Mouse (Mus musculus): ENCODE results near the gene Kalrn. TPM values are rescaled to one million over a fixed set of nuclear protein-coding genes. Genes with fewer than 3 reads are reported as not detected.

Kalrn gene
- polyA plus RNA-seq, 1 experiment from 2014 or later: 22.1 TPM

DNA sequence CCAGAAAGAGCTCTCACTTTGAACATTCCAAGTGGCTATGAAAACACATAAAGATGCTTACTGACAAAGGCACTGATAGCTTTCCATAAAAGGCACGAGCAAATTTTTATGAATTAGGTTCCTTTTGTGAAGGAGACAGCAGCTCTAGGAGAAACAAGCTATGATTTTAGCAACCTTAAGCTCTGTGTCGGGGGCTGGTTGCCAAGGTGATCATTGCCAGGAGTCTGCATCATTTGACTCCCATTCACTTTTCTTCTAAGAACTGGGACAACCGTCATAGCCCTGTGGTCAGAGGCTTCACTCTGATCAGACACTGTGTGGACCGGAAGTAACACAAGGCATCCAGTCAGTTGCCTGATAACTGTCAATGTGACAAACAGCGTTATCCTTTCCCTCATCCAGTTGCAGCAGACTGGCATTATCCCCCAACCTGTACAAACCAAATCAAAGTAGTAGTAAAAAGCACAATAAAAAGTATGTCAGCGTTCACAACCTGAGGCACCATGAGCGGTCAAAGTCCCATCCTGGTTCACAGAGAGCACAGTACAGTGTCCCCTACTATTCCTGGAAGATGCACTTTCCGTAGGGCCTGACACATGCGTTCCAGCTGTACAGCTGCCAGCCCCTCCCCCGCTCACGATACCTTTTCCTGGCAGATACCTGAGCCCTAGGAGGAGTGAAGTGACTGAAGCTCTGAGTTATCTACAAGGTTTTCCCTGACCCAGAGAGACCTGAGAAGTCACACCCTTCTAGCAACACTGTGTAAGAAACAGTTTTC is 253.1 kb downstream of the Kalrn start:
- Histone ChIP-seq H3K9me3 (ENCODE audit: control insufficient read depth, low read depth, low read length) (no peaks in the 10 kb centered on the region), H3K36me3 (ENCODE audit: control insufficient read depth, insufficient read depth, low read length) (no peaks in the 10 kb centered on the region), H3K9ac (replicated peaks; ENCODE audit: low read depth, low read length) (no peak overlapping the region), H3K27me3 (ENCODE audit: control insufficient read depth, insufficient read depth, low read length) (no peaks in the 10 kb centered on the region), H3K4me2 (replicated peaks; ENCODE audit: low read depth, low read length) (no peak overlapping the region), H3K27ac (ENCODE audit: low read length) (no peak overlapping the region), H3K4me1 (ENCODE audit: control insufficient read depth, insufficient read depth, low read length) (no peaks in the 10 kb centered on the region), H3K4me3 (ENCODE audit: low read depth, low read length) (no peak overlapping the region)
- WGBS: 79% methylated on average over 11 of the region's 11 CpGs
- no peak for ATAC-seq (ENCODE audit: insufficient number of reproducible peaks, insufficient read depth, low FRiP score, low read depth)

DNA sequence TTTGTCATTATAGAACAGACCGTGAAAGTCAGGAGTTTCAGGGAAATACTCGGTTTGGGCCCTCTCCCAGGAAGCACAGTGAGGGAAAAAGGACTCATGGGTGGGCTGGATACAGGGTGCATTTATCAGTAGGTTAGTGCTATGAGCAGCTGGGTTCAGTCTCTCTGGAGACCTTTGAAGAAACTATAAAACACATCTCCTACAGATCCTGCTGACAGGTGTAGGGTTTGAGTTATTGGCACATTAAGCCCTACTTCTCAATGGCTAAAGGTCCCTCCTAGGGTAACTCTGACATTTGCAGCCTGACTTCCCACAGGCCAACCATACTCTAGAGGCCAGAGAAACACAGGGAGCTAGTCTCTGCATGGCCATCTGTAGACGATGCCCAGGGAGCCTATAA is 256.2 kb downstream of the Kalrn start:
- Histone ChIP-seq H3K9me3 (ENCODE audit: control insufficient read depth, low read depth, low read length) (no peaks in the 10 kb centered on the region), H3K27me3 (ENCODE audit: control insufficient read depth, insufficient read depth, low read length) (no peaks in the 10 kb centered on the region), H3K4me1 (ENCODE audit: control insufficient read depth, insufficient read depth, low read length) (no peaks in the 10 kb centered on the region), H3K4me2 (replicated peaks; ENCODE audit: low read depth, low read length) (no peak overlapping the region), H3K9ac (replicated peaks; ENCODE audit: low read depth, low read length) (no peak overlapping the region), H3K27ac (ENCODE audit: low read length) (no peak overlapping the region), H3K4me3 (ENCODE audit: low read depth, low read length) (no peak overlapping the region), H3K36me3 (ENCODE audit: control insufficient read depth, insufficient read depth, low read length) (no peaks in the 10 kb centered on the region)
- WGBS: 20% methylated on average over 3 of the region's 3 CpGs
- no peak for ATAC-seq (ENCODE audit: insufficient number of reproducible peaks, insufficient read depth, low FRiP score, low read depth)

DNA sequence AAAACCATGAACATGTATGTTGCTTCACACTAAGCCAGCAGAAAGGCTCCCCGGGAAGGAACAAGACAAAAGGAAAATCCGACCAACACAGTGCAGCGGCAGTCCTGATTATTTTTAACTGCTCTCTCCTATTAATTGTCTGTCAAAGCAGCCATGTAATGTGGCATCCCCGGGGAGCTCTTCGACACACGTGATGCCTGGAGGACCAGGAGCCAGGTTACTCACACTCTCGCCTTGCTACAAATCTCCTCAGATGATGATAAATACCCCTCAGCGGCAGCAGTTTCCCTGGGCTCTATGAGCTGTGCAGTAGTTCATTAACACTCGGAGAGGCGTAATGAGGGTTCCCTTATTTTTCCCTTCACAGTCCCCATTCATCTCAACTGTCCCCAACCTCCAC is 257.1 kb downstream of the Kalrn start:
- H3K27ac ChIP-seq (ENCODE audit: low read length): no peak overlapping the region
- WGBS: 46% methylated on average over 10 of the region's 10 CpGs

DNA sequence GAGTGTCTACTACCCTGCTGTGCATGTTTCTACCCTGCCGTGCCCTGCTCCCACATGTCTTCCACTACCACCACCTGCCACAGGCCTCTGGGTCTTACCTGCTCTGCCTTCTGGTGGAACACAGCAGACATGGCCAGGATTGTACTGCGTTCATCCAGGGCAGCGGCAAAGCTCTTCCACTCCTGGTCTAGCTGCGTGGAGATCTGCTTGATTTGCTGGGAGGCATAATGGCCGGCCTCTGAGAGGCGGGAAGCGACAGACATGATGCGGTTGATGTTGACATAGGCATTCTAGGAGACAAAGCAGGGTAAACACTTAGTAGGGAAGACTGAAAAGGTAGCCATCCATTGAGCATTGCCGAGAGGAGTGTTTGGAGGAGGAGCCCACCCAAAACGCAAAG is 259.3 kb downstream of the Kalrn start:
- Histone ChIP-seq H3K36me3 (ENCODE audit: control insufficient read depth, insufficient read depth, low read length) (no peaks in the 10 kb centered on the region; the same call in 1 of the 2 replicates), H3K9ac (replicated peaks; ENCODE audit: low read depth, low read length) (no peak overlapping the region), H3K4me1 (ENCODE audit: control insufficient read depth, insufficient read depth, low read length) (no peaks in the 10 kb centered on the region), H3K27ac (ENCODE audit: low read length) (no peak overlapping the region), H3K9me3 (ENCODE audit: control insufficient read depth, low read depth, low read length) (no peaks in the 10 kb centered on the region), H3K27me3 (ENCODE audit: control insufficient read depth, insufficient read depth, low read length) (no peaks in the 10 kb centered on the region), H3K4me3 (ENCODE audit: low read depth, low read length) (no peak overlapping the region), H3K4me2 (replicated peaks; ENCODE audit: low read depth, low read length) (no peak overlapping the region)
- WGBS: 78% methylated on average over 10 of the region's 10 CpGs
- ATAC-seq (ENCODE audit: insufficient number of reproducible peaks, insufficient read depth, low FRiP score, low read depth): no peak

More for the DNA sequence above, 257.1 kb downstream of the Kalrn start:
- Histone ChIP-seq H3K9ac (replicated peaks; ENCODE audit: low read depth, low read length) (no peak overlapping the region), H3K27me3 (ENCODE audit: control insufficient read depth, insufficient read depth, low read length) (no peaks in the 10 kb centered on the region), H3K4me1 (ENCODE audit: control insufficient read depth, insufficient read depth, low read length) (no peaks in the 10 kb centered on the region), H3K4me2 (replicated peaks; ENCODE audit: low read depth, low read length) (no peak overlapping the region), H3K36me3 (ENCODE audit: control insufficient read depth, insufficient read depth, low read length) (no peaks in the 10 kb centered on the region), H3K9me3 (ENCODE audit: control insufficient read depth, low read depth, low read length) (no peaks in the 10 kb centered on the region), H3K4me3 (ENCODE audit: low read depth, low read length) (no peak overlapping the region)
- ATAC-seq (ENCODE audit: insufficient number of reproducible peaks, insufficient read depth, low FRiP score, low read depth): no peak

DNA sequence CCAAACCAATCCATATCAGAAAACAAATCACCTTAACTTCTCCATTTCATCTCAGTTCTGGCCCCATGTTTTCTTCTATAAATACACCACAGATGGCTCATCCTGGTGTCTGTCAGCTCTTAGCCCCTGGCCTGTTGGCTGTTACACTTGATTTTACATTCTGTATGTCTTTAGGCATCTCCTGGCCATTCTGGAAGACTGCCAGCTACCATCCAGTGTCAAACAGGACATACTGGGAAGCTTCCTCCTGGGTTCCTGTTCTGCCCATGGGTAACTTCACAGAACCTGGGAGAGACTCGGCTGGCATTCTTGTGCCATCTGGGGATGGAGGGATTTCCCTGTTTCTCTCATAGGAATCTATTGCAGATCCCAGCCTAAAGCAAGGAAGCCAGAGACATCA is 261.8 kb downstream of the Kalrn start:
- no peaks in the 10 kb centered on the region for H3K9me3 ChIP-seq (ENCODE audit: control insufficient read depth, low read depth, low read length)
- no peaks in the 10 kb centered on the region for H3K4me1 ChIP-seq (ENCODE audit: control insufficient read depth, insufficient read depth, low read length)
- no peak overlapping the region for H3K27ac ChIP-seq (ENCODE audit: low read length)
- H3K36me3 ChIP-seq (ENCODE audit: control insufficient read depth, insufficient read depth, low read length): no peaks in the 10 kb centered on the region; the same call in 1 of the 2 replicates
- H3K27me3 ChIP-seq (ENCODE audit: control insufficient read depth, insufficient read depth, low read length): no peaks in the 10 kb centered on the region
- H3K9ac ChIP-seq (replicated peaks; ENCODE audit: low read depth, low read length): no peak overlapping the region
- H3K4me2 ChIP-seq (replicated peaks; ENCODE audit: low read depth, low read length): no peak overlapping the region
- H3K4me3 ChIP-seq (ENCODE audit: low read depth, low read length): no peak overlapping the region
- ATAC-seq (ENCODE audit: insufficient number of reproducible peaks, insufficient read depth, low FRiP score, low read depth): no peak
- WGBS: 88% methylated on average over 1 of the region's 1 CpGs

DNA sequence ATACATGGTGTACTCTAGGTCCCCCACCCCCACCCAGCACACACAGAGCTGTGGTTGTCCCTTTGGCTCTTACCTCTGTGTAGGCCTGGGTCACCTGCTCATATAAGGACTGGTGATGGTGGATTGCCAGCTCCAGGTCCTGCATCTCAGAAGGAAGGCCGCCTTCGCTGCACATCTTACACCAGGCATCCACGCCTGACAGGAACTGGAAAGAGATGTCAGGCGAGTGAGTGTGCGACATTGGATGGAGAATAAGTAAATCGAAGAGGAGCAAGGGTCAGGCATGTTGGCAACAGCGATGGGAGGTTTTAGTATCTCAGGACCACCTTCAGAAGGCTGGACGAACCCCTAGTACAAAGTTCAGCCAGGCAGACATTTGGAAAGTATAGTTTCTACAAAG is 263.0 kb downstream of the Kalrn start:
- Histone ChIP-seq H3K27ac (ENCODE audit: low read length) (no peak overlapping the region), H3K27me3 (ENCODE audit: control insufficient read depth, insufficient read depth, low read length) (no peaks in the 10 kb centered on the region), H3K36me3 (ENCODE audit: control insufficient read depth, insufficient read depth, low read length) (no peaks in the 10 kb centered on the region; the same call in 1 of the 2 replicates), H3K4me1 (ENCODE audit: control insufficient read depth, insufficient read depth, low read length) (no peaks in the 10 kb centered on the region), H3K9me3 (ENCODE audit: control insufficient read depth, low read depth, low read length) (no peaks in the 10 kb centered on the region), H3K4me3 (ENCODE audit: low read depth, low read length) (no peak overlapping the region), H3K9ac (replicated peaks; ENCODE audit: low read depth, low read length) (no peak overlapping the region), H3K4me2 (replicated peaks; ENCODE audit: low read depth, low read length) (no peak overlapping the region)
- WGBS: 92% methylated on average over 8 of the region's 8 CpGs
- no peak for ATAC-seq (ENCODE audit: insufficient number of reproducible peaks, insufficient read depth, low FRiP score, low read depth)

DNA sequence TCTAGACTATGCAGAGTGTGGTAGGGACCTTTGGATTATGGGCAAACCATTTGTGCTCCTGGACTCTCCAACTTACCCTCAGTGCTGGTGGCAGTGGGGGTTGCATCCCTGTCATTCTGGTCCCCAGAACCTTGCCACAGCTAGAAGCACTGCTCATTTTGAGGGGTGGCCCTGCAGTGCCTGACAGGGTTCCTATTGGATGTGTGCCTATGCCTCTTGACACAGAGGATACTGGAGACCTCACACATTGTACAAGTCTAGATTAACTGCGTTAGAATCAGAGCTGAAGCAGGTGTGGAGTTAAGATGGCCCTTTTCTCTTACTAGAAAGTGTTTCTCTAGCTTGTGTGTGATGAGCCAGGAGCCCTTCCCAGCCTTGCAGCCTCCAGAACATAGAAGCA is 265.0 kb downstream of the Kalrn start:
- ATAC-seq (ENCODE audit: insufficient number of reproducible peaks, insufficient read depth, low FRiP score, low read depth): no peak
- Histone ChIP-seq H3K27ac (ENCODE audit: low read length) (no peak overlapping the region), H3K9ac (replicated peaks; ENCODE audit: low read depth, low read length) (no peak overlapping the region), H3K36me3 (ENCODE audit: control insufficient read depth, insufficient read depth, low read length) (no peaks in the 10 kb centered on the region; the same call in 1 of the 2 replicates), H3K4me1 (ENCODE audit: control insufficient read depth, insufficient read depth, low read length) (no peaks in the 10 kb centered on the region), H3K9me3 (ENCODE audit: control insufficient read depth, low read depth, low read length) (no peaks in the 10 kb centered on the region), H3K27me3 (ENCODE audit: control insufficient read depth, insufficient read depth, low read length) (no peaks in the 10 kb centered on the region), H3K4me3 (ENCODE audit: low read depth, low read length) (no peak overlapping the region), H3K4me2 (replicated peaks; ENCODE audit: low read depth, low read length) (no peak overlapping the region)
- 82% methylated on average over 1 of the region's 1 CpGs for WGBS

DNA sequence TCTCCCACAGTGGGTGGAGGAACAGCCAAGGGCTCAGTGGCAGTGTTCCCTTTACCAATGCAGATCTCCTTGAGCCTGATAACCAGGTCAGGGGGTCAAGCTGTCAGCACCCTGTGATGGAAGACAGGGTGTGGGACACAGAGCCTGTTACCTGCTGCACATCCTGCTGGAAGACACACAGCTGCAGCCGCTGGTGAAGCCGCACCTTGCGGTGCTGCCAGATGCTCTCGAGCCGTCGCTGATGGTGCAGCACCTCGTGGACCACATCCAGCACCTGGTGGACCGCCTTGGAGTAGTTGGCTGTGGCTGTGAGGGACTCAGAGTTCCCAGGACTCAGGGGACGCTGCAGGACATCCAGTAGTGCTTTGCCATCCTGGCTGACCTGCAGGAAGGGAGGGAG is 265.9 kb downstream of the Kalrn start:
- no peaks in the 10 kb centered on the region for H3K9me3 ChIP-seq (ENCODE audit: control insufficient read depth, low read depth, low read length)
- no peak overlapping the region for H3K27ac ChIP-seq (ENCODE audit: low read length)
- H3K4me1 ChIP-seq (ENCODE audit: control insufficient read depth, insufficient read depth, low read length): no peaks in the 10 kb centered on the region
- H3K4me3 ChIP-seq (ENCODE audit: low read depth, low read length): no peak overlapping the region
- H3K27me3 ChIP-seq (ENCODE audit: control insufficient read depth, insufficient read depth, low read length): no peaks in the 10 kb centered on the region
- no peak for ATAC-seq (ENCODE audit: insufficient number of reproducible peaks, insufficient read depth, low FRiP score, low read depth)
- H3K4me2 ChIP-seq (replicated peaks; ENCODE audit: low read depth, low read length): no peak overlapping the region
- H3K36me3 ChIP-seq (ENCODE audit: control insufficient read depth, insufficient read depth, low read length): no peaks in the 10 kb centered on the region; the same call in 1 of the 2 replicates
- H3K9ac ChIP-seq (replicated peaks; ENCODE audit: low read depth, low read length): no peak overlapping the region
- 35% methylated on average over 9 of the region's 9 CpGs for WGBS

DNA sequence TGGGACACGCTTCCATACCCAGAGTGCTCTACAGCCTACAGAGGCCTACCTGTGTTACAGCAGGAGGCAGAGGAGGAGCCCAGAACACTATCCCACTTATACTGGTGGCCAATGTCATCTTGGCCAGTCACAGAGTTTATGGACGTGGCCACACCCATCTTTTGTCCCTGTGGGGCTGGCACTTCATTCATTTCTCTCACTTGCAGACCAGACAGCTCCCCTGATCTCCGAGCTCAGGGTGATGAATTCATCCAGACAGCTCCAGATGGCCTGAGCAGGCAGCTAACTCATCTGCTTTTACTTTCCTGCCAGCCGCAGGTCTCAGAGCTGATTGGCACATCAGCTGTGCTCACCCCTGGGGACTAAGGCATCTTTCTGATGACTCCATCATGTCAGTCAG is 267.7 kb downstream of the Kalrn start:
- ATAC-seq (ENCODE audit: insufficient number of reproducible peaks, insufficient read depth, low FRiP score, low read depth): no peak
- Histone ChIP-seq H3K9ac (replicated peaks; ENCODE audit: low read depth, low read length) (no peak overlapping the region), H3K27ac (ENCODE audit: low read length) (no peak overlapping the region), H3K4me2 (replicated peaks; ENCODE audit: low read depth, low read length) (no peak overlapping the region), H3K4me1 (ENCODE audit: control insufficient read depth, insufficient read depth, low read length) (no peaks in the 10 kb centered on the region), H3K9me3 (ENCODE audit: control insufficient read depth, low read depth, low read length) (no peaks in the 10 kb centered on the region), H3K36me3 (ENCODE audit: control insufficient read depth, insufficient read depth, low read length) (no peaks in the 10 kb centered on the region; the same call in 1 of the 2 replicates), H3K4me3 (ENCODE audit: low read depth, low read length) (no peak overlapping the region), H3K27me3 (ENCODE audit: control insufficient read depth, insufficient read depth, low read length) (no peaks in the 10 kb centered on the region)
- WGBS: 64% methylated on average over 4 of the region's 4 CpGs
